Mouse (Mus musculus) embryonic stem cell, embryonic (primary cell): Measurements from ENCODE around the gene 5530400C23Rik.
"Not testable (repeated sequence)": the region's sequence is repeated elsewhere in the genome, so short reads cannot be mapped to it uniquely, and the experiment has no call there.

Source experiments
- CTCF ChIA-PET, 4 experiments: fragments of 300-600 bp in 2 of 4; fragments of 350-600 bp in 2 of 4; sonication (Branson Sonifier 250); formaldehyde crosslinking; loops; one replicate each; lab custom pipeline; 2022; ENCODE audit warnings: inconsistent platforms in 2 of 4; lab: Charles Lee
- POLR2A ChIA-PET, 4 experiments: fragments of 300-600 bp in 2 of 4; fragments of 350-600 bp in 2 of 4; sonication (Branson Sonifier 250); formaldehyde crosslinking; loops; one replicate each; lab custom pipeline; 2022; ENCODE audit warnings: antibody characterized with exemption in 4 of 4, inconsistent platforms in 1 of 4; lab: Charles Lee

The 5530400C23Rik gene

GRCm38 (mm10) chr6:133291916-133292315 lies at the start of gene 5530400C23Rik:
Gene 5530400C23Rik, plus strand, starts transcription at chr6:133292216.
- POLR2A ChIA-PET, CTCF ChIA-PET: not testable (repeated sequence)

GRCm38 (mm10) chr6:133305952-133306715 lies 14.1 kb downstream of the 5530400C23Rik start:
- POLR2A ChIA-PET: interaction anchor here in 1 of 4 experiments (0.7 kb wide), 1 partner anchor 1049 kb away, joined by 5 read pairs; no protein-coding TSS in a partner anchor

GRCm38 (mm10) chr6:133313896-133314295 lies 21.9 kb downstream of the 5530400C23Rik start:
- POLR2A ChIA-PET: interaction anchor here in 1 of 4 experiments (0.6 kb wide), 1 partner anchor 404 kb away, joined by 3 read pairs; no protein-coding TSS in a partner anchor
- CTCF ChIA-PET: not testable (repeated sequence)

More at GRCm38 (mm10) chr6:133305952-133306715, 14.1 kb downstream of the 5530400C23Rik start:
- CTCF ChIA-PET: no interaction called here

- ChIA-PET POLR2A (no interaction called here), CTCF (no interaction called here)
Measured at GRCm38 (mm10) chr6:133338535-133338934, 46.5 kb downstream of the 5530400C23Rik start.

GRCm38 (mm10) chr6:133341731-133342130 lies 49.7 kb downstream of the 5530400C23Rik start:
- CTCF ChIA-PET: interaction anchor here in 1 of 4 experiments (0.7 kb wide), 1 partner anchor 514 kb away, joined by 3 read pairs; no protein-coding TSS in a partner anchor
- POLR2A ChIA-PET: not testable (repeated sequence)
